Mouse (Mus musculus): ENCODE measurements around the gene Tmem63a. TPM values are rescaled to one million over a fixed set of nuclear protein-coding genes. Genes with fewer than 3 reads are reported as not detected.

Tmem63a gene
- polyA plus RNA-seq, 1 experiment: 3.6 TPM

- H3K36me3 ChIP-seq (ENCODE audit: control insufficient read depth, insufficient read depth, low read length): no peaks in the 10 kb centered on the region
- H3K4me1 ChIP-seq (ENCODE audit: control insufficient read depth, insufficient read depth, low read length): no peaks in the 10 kb centered on the region; the same call in 1 of the 2 replicates
- no peak overlapping the region for H3K4me3 ChIP-seq (ENCODE audit: control insufficient read depth, low read depth, low read length)
- TF ChIP-seq CTCF (IDR thresholded peaks at IDR 0.05; ENCODE audit: control insufficient read depth, insufficient read depth, insufficient replicate concordance, low read depth, low read length) (no peak), POLR2A (IDR thresholded peaks at IDR 0.05; ENCODE audit: control insufficient read depth, low read depth, low read length) (no peak)
- no peaks in the 10 kb centered on the region for H3K27me3 ChIP-seq (ENCODE audit: control insufficient read depth, insufficient read depth, low read length)
- no peak overlapping the region for H3K27ac ChIP-seq (ENCODE audit: control insufficient read depth, insufficient read depth, low read depth, low read length)
Observed at GRCm38 (mm10) chr1:181001217-181001616, 59.1 kb downstream of the Tmem63a start.

GRCm38 (mm10) chr1:181001621-181002020 lies 59.5 kb downstream of the Tmem63a start:
- Histone ChIP-seq H3K4me1 (ENCODE audit: control insufficient read depth, insufficient read depth, low read length) (no peaks in the 10 kb centered on the region; the same call in 1 of the 2 replicates), H3K4me3 (ENCODE audit: control insufficient read depth, low read depth, low read length) (no peak overlapping the region), H3K27me3 (ENCODE audit: control insufficient read depth, insufficient read depth, low read length) (no peaks in the 10 kb centered on the region), H3K27ac (ENCODE audit: control insufficient read depth, insufficient read depth, low read depth, low read length) (no peak overlapping the region), H3K36me3 (ENCODE audit: control insufficient read depth, insufficient read depth, low read length) (no peaks in the 10 kb centered on the region)
- TF ChIP-seq CTCF (IDR thresholded peaks at IDR 0.05; ENCODE audit: control insufficient read depth, insufficient read depth, insufficient replicate concordance, low read depth, low read length) (no peak), POLR2A (IDR thresholded peaks at IDR 0.05; ENCODE audit: control insufficient read depth, low read depth, low read length) (no peak)

- Histone ChIP-seq H3K27me3 (ENCODE audit: control insufficient read depth, insufficient read depth, low read length) (no peaks in the 10 kb centered on the region), H3K36me3 (ENCODE audit: control insufficient read depth, insufficient read depth, low read length) (no peaks in the 10 kb centered on the region)
- no peak for TF ChIP-seq POLR2A (IDR thresholded peaks at IDR 0.05; ENCODE audit: control insufficient read depth, low read depth, low read length)
- no peak for TF ChIP-seq CTCF (IDR thresholded peaks at IDR 0.05; ENCODE audit: control insufficient read depth, insufficient read depth, insufficient replicate concordance, low read depth, low read length)
Observed at GRCm38 (mm10) chr1:181003790-181004189, 61.6 kb downstream of the Tmem63a start.

GRCm38 (mm10) chr1:181005331-181005730 lies 63.2 kb downstream of the Tmem63a start:
- Histone ChIP-seq H3K27ac (ENCODE audit: control insufficient read depth, insufficient read depth, low read depth, low read length) (no peak overlapping the region), H3K36me3 (ENCODE audit: control insufficient read depth, insufficient read depth, low read length) (no peaks in the 10 kb centered on the region), H3K27me3 (ENCODE audit: control insufficient read depth, insufficient read depth, low read length) (no peaks in the 10 kb centered on the region), H3K4me3 (ENCODE audit: control insufficient read depth, low read depth, low read length) (no peak overlapping the region), H3K4me1 (ENCODE audit: control insufficient read depth, insufficient read depth, low read length) (peaks cover 3% of the 10 kb centered on the region)
- TF ChIP-seq CTCF (IDR thresholded peaks at IDR 0.05; ENCODE audit: control insufficient read depth, insufficient read depth, insufficient replicate concordance, low read depth, low read length) (no peak), POLR2A (IDR thresholded peaks at IDR 0.05; ENCODE audit: control insufficient read depth, low read depth, low read length) (no peak)

More at GRCm38 (mm10) chr1:181003790-181004189, 61.6 kb downstream of the Tmem63a start:
- Histone ChIP-seq H3K27ac (ENCODE audit: control insufficient read depth, insufficient read depth, low read depth, low read length) (no peak overlapping the region), H3K4me1 (ENCODE audit: control insufficient read depth, insufficient read depth, low read length) (no peaks in the 10 kb centered on the region; the same call in 1 of the 2 replicates), H3K4me3 (ENCODE audit: control insufficient read depth, low read depth, low read length) (no peak overlapping the region)

GRCm38 (mm10) chr1:181007831-181008230 lies 65.7 kb downstream of the Tmem63a start:
- peaks cover 4% of the 10 kb centered on the region for H3K4me1 ChIP-seq (ENCODE audit: control insufficient read depth, insufficient read depth, low read length)
- H3K27me3 ChIP-seq (ENCODE audit: control insufficient read depth, insufficient read depth, low read length): no peaks in the 10 kb centered on the region
- no peak overlapping the region for H3K4me3 ChIP-seq (ENCODE audit: control insufficient read depth, low read depth, low read length)
- TF ChIP-seq POLR2A (IDR thresholded peaks at IDR 0.05; ENCODE audit: control insufficient read depth, low read depth, low read length) (no peak), CTCF (IDR thresholded peaks at IDR 0.05; ENCODE audit: control insufficient read depth, insufficient read depth, insufficient replicate concordance, low read depth, low read length) (no peak)
- H3K27ac ChIP-seq (ENCODE audit: control insufficient read depth, insufficient read depth, low read depth, low read length): no peak overlapping the region
- H3K36me3 ChIP-seq (ENCODE audit: control insufficient read depth, insufficient read depth, low read length): no peaks in the 10 kb centered on the region

GRCm38 (mm10) chr1:181008266-181008665 lies 66.1 kb downstream of the Tmem63a start:
- TF ChIP-seq CTCF (IDR thresholded peaks at IDR 0.05; ENCODE audit: control insufficient read depth, insufficient read depth, insufficient replicate concordance, low read depth, low read length) (no peak), POLR2A (IDR thresholded peaks at IDR 0.05; ENCODE audit: control insufficient read depth, low read depth, low read length) (no peak)
- peaks cover 4% of the 10 kb centered on the region for H3K4me1 ChIP-seq (ENCODE audit: control insufficient read depth, insufficient read depth, low read length)
- H3K4me3 ChIP-seq (ENCODE audit: control insufficient read depth, low read depth, low read length): no peak overlapping the region
- H3K27me3 ChIP-seq (ENCODE audit: control insufficient read depth, insufficient read depth, low read length): no peaks in the 10 kb centered on the region
- H3K27ac ChIP-seq (ENCODE audit: control insufficient read depth, insufficient read depth, low read depth, low read length): no peak overlapping the region
- H3K36me3 ChIP-seq (ENCODE audit: control insufficient read depth, insufficient read depth, low read length): no peaks in the 10 kb centered on the region

- Histone ChIP-seq H3K4me1 (ENCODE audit: control insufficient read depth, insufficient read depth, low read length) (peaks cover 4% of the 10 kb centered on the region), H3K27ac (ENCODE audit: control insufficient read depth, insufficient read depth, low read depth, low read length) (peak overlapping the region; percentile 14; the same call in 1 of the 2 replicates), H3K27me3 (ENCODE audit: control insufficient read depth, insufficient read depth, low read length) (no peaks in the 10 kb centered on the region), H3K4me3 (ENCODE audit: control insufficient read depth, low read depth, low read length) (no peak overlapping the region), H3K36me3 (ENCODE audit: control insufficient read depth, insufficient read depth, low read length) (no peaks in the 10 kb centered on the region)
- TF ChIP-seq CTCF (IDR thresholded peaks at IDR 0.05; ENCODE audit: control insufficient read depth, insufficient read depth, insufficient replicate concordance, low read depth, low read length) (no peak), POLR2A (IDR thresholded peaks at IDR 0.05; ENCODE audit: control insufficient read depth, low read depth, low read length) (no peak)
Observed at GRCm38 (mm10) chr1:181009011-181009590, 67.0 kb downstream of the Tmem63a start.
